Mouse (Mus musculus): ENCODE results near the gene Zkscan7. TPM values are rescaled to one million over a fixed set of nuclear protein-coding genes. Genes with fewer than 3 reads are reported as not detected.

Zkscan7 gene
- total RNA-seq, 2 experiments from 2014 or later = 5.6 to 6.0 TPM

GRCm38 (mm10) chr9:122901047-122901446 is 15.6 kb downstream of the Zkscan7 start:
- DNase-seq (ENCODE audit: low spot score in 2 of 2) = no peak

- peak; percentile 33 to 72 for DNase-seq (ENCODE audit: low spot score in 2 of 2)
These were observed 17.4 kb downstream of the Zkscan7 start for GRCm38 (mm10) chr9:122902717-122903535.

GRCm38 (mm10) chr9:122922436-122922835 is 37.0 kb downstream of the Zkscan7 start:
- no peak for DNase-seq (ENCODE audit: low spot score in 2 of 2)

GRCm38 (mm10) chr9:122922936-122923381 is 37.5 kb downstream of the Zkscan7 start, which contains the start of gene Zfp105:
Zfp105 (plus strand) TSS chr9:122923072.
- peak; percentile 51 to 78 for DNase-seq (ENCODE audit: low spot score in 2 of 2)

- no peak for DNase-seq (ENCODE audit: low spot score in 2 of 2)
These were observed 43.4 kb downstream of the Zkscan7 start for GRCm38 (mm10) chr9:122928915-122929314.

Other genes starting within 250 kb of the Zkscan7 start
- not detected for gene Topaz1, start 138.3 kb upstream of the Zkscan7 start, total RNA-seq (2021)
- 10 to 100 TPM; 12.7 to 19.9 TPM for gene Tcaim, start 80.1 kb upstream of the Zkscan7 start, total RNA-seq (2021)
- gene Gm35549, start 41.6 kb upstream of the Zkscan7 start, total RNA-seq (2021) = not detected
- 10 to 100 TPM; 65.9 to 76.5 TPM for gene Zfp445, start 19.7 kb upstream of the Zkscan7 start, total RNA-seq (2021)
- 10 to 100 TPM; 10.6 to 11.7 TPM for gene Zfp105, start 37.4 kb downstream of the Zkscan7 start, total RNA-seq (2021)
- 10 to 100 TPM; 18.1 to 20.7 TPM for gene 1110059G10Rik, start 65.3 kb downstream of the Zkscan7 start, total RNA-seq (2021)
- gene Kif15, start 65.4 kb downstream of the Zkscan7 start, total RNA-seq (2021) = 10 to 100 TPM; 14.5 to 19.4 TPM
- gene Tmem42, start 135.6 kb downstream of the Zkscan7 start, total RNA-seq (2021) = 10 to 100 TPM; 10.4 to 12.0 TPM
- gene Tgm4, start 149.0 kb downstream of the Zkscan7 start, total RNA-seq (2021) = under 1 TPM in 1 of 2 experiments, not detected in 1; 0.29 TPM
- gene Zdhhc3, start 227.5 kb downstream of the Zkscan7 start, total RNA-seq (2021) = 10 to 100 TPM; 49.8 to 50.5 TPM
- gene Exosc7, start 227.5 kb downstream of the Zkscan7 start, total RNA-seq (2021) = 10 to 100 TPM; 29.9 to 33.8 TPM